Mouse (Mus musculus) olfactory bulb, adult 2 months (tissue): ENCODE measurements around the gene Gm45837.

Experiments used
- CTCF ChIP-seq: fragments of 200-500 bp; IDR thresholded peaks from 2 replicates; pipeline ENCODE4 v1.5.1; 2012; ENCODE audit warnings: low read depth, mild to moderate bottlenecking, low read length, moderate library complexity; ENCODE audit not compliant: insufficient read depth
- POLR2A ChIP-seq: fragments of 200-500 bp; IDR thresholded peaks from 2 replicates; pipeline ENCODE4 v1.6.1; 2012; ENCODE audit warnings: mild to moderate bottlenecking, low read depth, low read length, moderate library complexity; ENCODE audit not compliant: insufficient read depth

DNA sequence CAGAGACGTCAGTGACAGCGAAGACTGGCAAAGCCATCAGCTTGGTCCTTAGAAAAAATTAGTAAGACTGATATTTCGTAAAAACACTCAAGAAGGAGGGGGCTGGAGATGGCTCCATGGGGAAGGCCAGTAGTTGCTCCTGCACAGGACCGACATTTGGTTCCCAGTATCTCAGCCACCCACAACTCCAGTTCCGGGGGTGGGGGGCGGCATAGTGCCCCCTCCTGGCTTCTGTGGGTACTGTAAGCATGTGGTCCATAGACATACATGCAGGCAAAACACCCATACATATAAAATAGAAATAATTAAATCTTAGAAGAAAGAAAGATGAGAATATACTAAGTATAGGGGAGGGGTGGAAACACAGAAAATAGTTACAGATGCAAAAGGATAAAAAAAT, 105.8 kb downstream of the Gm45837 start:
- no peak for TF ChIP-seq CTCF
- TF ChIP-seq POLR2A, result no peak
